Mouse (Mus musculus) neural tube, embryonic 10.5 days (tissue): ENCODE measurements around the gene Rpl41.
A peak's percentile ranks its signal among the peaks of the same experiment; 100 is the strongest.

Experiments
- DNase-seq: peaks from one replicate; pipeline ENCODE4 v3.0.0-alpha.2; 2017; ENCODE audit warnings: low spot score; ENCODE audit errors: extremely low spot score

The Rpl41 gene

GRCm38 (mm10) chr10:128548947-128549681, at the start of gene Rpl41:
Gene Rpl41 (minus strand): TSS chr10:128549305.
- DNase-seq: peak; percentile 93

GRCm38 (mm10) chr10:128598476-128598875, 49.4 kb upstream of the Rpl41 start:
- DNase-seq: no peak

- no peak for DNase-seq
Measured at GRCm38 (mm10) chr10:128592797-128593196, 43.7 kb upstream of the Rpl41 start.

GRCm38 (mm10) chr10:128591436-128591835, 42.3 kb upstream of the Rpl41 start:
- no peak for DNase-seq

DNA sequence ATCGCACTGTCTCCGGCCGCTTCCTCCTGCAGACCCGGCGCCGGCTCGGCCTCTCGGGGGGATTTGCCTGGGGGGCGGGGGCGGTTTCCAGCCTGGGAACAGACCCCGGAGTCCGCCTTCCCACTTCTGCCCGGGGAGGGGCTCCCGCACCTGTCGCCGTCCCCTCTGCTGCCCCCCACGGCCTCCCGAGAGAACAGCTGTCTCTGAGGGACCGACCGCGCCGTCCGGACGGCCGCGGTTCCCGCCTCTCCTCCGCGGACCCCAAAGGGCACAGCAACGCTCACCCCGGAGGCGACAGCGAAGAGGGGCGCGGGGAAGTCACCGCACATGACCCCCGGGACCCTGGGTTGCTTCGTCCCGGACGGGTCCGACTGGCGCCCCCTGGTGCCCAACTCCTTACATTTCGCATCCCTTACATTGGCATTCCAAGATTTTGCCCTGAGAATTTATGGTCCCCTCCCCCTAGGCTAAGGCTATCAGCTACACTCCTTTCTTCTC, 41.1 kb upstream of the Rpl41 start:
- peak; percentile 77 for DNase-seq

GRCm38 (mm10) chr10:128589464-128590192, 40.5 kb upstream of the Rpl41 start, which contains the start of gene Erbb3:
Gene Erbb3 (minus strand): TSS chr10:128589652.
- DNase-seq: peak; percentile 55

DNA sequence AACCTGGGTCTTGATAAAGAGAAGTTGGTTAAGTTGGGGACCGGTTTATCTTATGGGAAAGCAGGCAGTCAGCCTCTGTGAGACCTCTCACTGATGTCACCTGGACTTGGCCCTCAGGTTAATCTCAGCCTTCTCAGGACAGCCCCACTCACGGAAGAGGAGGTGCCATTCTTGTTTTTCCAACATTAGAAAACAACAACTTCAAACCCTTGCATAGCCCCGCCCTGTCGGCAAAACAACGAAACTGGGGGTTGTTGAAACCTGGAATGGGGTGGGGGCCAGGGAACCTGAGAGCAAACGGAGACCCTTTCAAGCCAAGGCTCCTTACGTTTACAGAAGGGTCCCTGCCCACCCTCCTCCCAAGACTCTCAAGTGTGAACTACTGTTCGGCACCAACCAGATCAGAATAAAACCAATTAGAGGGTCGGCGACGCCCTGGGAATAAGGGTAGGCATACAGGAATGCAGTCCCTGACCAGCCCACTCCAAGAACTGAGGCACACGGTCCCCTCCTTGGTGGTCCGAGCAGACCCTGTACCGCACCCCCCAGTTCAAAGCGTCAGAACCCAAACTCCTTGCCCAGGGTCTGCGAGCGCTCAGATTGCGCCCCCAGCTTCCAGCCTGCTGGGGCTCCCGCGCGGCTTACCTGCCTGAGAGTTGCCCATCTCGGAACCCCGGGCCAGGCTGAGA, 39.8 kb upstream of the Rpl41 start:
- no peak for DNase-seq

GRCm38 (mm10) chr10:128588136-128588535, 39.0 kb upstream of the Rpl41 start:
- DNase-seq: no peak

GRCm38 (mm10) chr10:128587697-128588096, 38.6 kb upstream of the Rpl41 start:
- DNase-seq: no peak

DNA sequence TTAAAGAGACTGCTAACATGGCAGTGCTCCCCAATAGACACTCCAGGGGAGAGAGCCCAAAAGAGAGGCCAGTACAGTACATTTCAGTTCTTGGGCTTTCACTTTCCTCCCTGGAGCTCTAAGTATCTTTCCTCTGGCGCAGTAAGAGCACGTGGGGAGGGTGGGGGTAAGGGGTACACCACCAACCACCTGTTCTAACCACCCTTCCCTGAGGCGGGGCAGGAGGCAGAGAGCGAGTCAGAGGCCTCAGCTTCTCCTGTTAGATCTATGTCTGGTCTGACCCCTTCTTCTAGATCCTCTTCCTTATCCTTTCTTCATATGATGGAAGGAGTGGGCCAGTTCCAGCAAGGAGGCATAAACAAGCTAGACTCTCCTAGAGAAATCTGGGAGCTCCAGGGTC, 38.0 kb upstream of the Rpl41 start:
- DNase-seq: no peak

DNA sequence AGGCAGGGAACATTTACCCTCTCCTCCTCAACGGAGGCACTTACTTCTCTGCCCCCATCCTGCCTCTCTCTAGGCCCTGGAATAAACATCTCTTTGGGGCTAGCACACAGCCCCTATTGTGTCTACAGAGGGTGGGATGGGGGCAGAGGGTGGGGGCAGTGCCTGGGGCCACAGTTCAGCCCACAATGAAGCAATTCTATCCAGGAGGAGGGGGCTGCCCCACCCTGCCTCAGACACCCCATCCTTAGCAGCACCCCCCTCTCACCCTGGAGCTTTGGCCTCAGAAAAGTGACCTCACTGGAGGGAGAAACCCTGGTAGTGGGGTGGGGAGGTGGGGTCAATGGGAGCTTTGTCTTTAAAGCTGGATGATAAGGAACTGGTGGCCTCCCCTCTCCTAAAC, 37.4 kb upstream of the Rpl41 start:
- DNase-seq: no peak

DNA sequence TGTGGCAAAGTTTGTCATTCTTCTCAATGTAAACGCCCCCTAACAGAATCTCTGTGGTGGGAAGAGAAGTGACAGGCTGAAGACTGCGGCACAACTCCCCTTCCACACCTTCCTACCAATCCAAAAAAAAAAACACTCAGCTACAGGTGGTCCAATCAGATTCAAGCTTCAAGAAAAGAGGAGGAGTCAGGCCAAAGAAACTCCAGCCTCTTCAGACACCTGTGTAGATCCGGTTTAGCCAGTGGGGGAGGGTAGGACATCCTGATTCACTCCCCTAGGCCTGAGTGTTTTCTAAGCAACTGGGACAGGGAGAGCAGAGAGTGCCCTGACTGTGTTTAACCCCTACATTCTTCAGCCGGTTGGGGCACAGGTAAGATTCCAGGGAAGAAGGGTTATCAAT, 35.3 kb upstream of the Rpl41 start:
- no peak for DNase-seq

DNA sequence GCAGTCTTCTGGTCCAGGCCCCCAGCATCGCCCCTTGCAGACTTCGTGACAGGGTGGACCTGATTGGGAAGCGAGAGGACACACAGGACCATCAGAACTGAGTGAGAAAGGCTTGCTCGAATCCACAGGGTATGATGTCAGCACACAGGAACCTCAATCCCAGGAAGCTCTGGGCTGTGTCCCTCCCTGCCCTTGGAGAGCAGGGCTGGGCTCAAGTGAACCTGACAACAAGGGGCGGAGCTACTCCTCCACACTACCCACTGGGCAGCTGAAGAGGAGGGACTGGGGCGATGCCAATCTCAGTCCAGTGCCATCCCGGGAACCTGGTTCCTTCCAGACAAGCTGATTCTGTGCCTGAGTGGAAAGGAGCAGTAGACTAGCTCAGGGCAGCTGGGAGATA, 34.5 kb upstream of the Rpl41 start:
- no peak for DNase-seq

DNA sequence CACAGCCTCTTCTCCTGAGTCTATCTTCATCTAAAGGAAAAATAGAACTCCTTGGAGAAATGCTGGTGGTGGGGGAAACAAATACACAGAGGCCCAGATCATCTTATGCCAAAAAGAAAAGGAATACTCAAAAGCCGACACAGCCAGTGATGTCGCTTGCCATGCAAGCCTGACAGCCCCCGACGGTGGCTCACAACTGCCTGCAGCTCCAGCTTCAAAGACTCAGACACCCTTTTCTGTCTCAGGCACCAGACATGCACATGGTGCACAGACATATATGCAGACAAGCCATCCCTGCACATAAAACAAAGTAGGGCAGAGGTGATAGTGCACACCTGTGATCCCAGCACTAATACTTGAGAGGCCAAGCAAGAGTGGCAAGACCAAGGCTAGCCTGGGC, 30.6 kb upstream of the Rpl41 start:
- no peak for DNase-seq

DNA sequence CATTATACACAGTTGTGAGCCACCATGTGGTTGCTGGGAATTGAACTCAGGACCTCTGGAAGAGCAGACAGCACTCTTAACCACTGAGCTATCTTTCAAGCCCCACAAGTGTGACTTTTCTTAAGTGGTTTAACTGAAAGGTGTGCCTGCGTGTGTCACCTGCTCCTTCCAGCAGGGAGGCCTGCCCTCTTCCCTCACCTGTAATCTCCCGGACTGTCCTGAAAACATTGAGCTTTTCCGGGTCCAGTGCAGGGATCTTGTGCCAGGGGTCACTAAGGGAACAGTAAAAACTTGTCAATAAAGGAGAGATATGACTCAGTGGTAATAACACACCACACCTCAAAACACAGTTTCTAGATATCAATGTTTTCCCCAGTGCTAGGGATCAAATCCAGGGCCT, 30.2 kb upstream of the Rpl41 start:
- no peak for DNase-seq

- DNase-seq: no peak
Measured at GRCm38 (mm10) chr10:128578330-128578729, 29.2 kb upstream of the Rpl41 start.

DNA sequence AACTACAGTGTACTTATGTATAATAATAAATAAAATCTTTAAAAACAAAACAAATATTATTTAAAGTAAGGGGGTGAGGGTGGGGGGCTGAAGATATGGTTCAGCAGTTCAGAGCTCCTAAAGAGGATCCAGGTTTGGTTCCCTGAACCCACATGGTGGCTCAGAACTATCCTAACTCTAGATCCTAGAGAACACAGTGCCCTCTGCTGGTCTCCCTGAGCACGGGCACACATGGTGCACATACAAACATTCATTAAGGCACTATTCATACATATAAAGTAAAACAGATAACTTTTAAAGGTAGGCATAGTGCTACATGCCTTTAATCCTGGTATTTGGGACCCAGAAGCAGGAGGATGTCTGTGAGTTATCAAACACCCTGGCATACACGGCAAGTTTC, 26.0 kb upstream of the Rpl41 start:
- no peak for DNase-seq

DNA sequence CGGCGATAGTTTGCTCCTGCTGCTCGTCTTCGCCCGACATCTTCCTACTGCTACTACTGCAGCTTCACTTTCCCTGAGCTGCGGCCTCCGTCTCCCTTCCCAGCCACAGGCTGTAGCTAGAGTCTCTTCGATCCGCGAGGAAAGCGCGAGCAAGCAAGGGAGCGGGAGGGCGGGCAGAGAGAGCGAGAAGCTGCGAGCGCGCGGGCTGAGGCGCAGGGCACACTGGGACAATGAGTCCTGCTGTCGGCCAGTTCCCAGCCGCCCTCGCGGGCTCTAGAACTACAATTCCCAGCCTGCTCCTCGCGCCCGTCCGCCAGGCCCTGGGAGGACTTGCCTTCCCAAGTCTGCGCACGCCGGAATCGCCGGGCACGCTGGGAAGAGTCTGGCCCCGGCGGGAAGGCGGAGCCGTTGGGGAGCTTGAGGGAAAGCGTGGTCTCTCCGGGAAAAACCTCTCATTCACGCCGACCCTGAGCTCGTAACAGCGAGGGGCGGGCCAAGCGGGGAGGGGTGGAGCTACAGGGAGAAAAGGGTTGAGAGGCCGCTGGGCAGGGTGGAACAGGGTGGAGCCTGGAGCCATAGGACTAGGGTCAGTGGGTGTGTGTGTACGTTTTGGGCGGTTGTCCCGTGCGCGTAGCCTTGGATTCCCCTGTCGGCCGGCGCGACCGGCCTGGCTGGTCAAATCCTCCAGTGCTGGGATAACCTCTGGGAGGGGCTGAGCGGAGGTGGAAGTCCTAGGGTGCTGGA, 16.9 kb upstream of the Rpl41 start, which contains the start of gene Pa2g4:
Pa2g4 (minus strand) TSS at position 200 of the 744 bp plus-strand sequence.
- DNase-seq: peak; percentile 99

GRCm38 (mm10) chr10:128565206-128565787, 16.2 kb upstream of the Rpl41 start:
- no peak for DNase-seq

DNA sequence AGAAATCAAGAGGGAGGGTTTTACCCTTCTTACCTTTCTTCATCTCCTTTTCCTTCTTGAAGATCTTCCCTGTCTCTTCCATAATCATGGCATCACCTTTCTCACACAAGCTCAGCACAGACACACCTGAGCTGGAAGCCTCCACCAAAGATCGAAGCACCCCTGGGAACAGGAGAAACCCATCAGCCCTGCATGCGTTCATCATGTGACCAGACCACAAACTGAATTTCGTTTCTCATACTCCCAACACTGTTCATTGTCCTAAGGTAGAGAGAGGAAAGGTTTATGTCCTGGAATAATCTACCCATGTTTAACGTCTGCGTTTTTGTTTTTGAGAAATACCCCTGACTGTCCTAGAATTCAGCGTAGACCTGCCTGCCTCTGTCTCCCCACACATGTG, 14.4 kb upstream of the Rpl41 start:
- DNase-seq: no peak

- DNase-seq: no peak
Measured at GRCm38 (mm10) chr10:128556963-128557362, 7.9 kb upstream of the Rpl41 start.
